Mouse (Mus musculus): Measurements from ENCODE around the gene Mief1. TPM values are rescaled to one million over a fixed set of nuclear protein-coding genes. Genes with fewer than 3 reads are reported as not detected.

Gene Mief1
- total RNA-seq, 1 experiment from 2014 or later, result 50.5 TPM

GRCm38 (mm10) chr15:80263610-80264575 lies 30.1 kb downstream of the Mief1 start, which contains the start of gene Rps19bp1:
Gene Rps19bp1, minus strand, starts transcription at chr15:80264315.
- DNase-seq, result peak; percentile 88

GRCm38 (mm10) chr15:80266281-80266680 lies 32.5 kb downstream of the Mief1 start:
- DNase-seq, result peak; percentile 70

GRCm38 (mm10) chr15:80271858-80272396 lies 38.1 kb downstream of the Mief1 start:
- DNase-seq, result no peak

GRCm38 (mm10) chr15:80277107-80277506 lies 43.3 kb downstream of the Mief1 start:
- no peak for DNase-seq

- peak; percentile 75 for DNase-seq
These were observed 43.8 kb downstream of the Mief1 start for GRCm38 (mm10) chr15:80277625-80278024.

GRCm38 (mm10) chr15:80278121-80278759 lies 44.4 kb downstream of the Mief1 start:
- DNase-seq, result no peak

GRCm38 (mm10) chr15:80279053-80279452 lies 45.2 kb downstream of the Mief1 start:
- DNase-seq, result no peak

GRCm38 (mm10) chr15:80280646-80281045 lies 46.8 kb downstream of the Mief1 start:
- DNase-seq, result peak; percentile 39

- no peak for DNase-seq
These were observed 53.1 kb downstream of the Mief1 start, which contains the start of gene Cacna1i for GRCm38 (mm10) chr15:80286851-80287415. Gene Cacna1i, plus strand, starts transcription at chr15:80287238.

- peak; percentile 12 for DNase-seq
These were observed 54.2 kb downstream of the Mief1 start for GRCm38 (mm10) chr15:80288036-80288435.

GRCm38 (mm10) chr15:80289436-80289835 lies 55.6 kb downstream of the Mief1 start:
- peak; percentile 74 for DNase-seq

GRCm38 (mm10) chr15:80297146-80297545 lies 63.3 kb downstream of the Mief1 start:
- no peak for DNase-seq

Other genes with a start within 250 kb of the Mief1 start
- gene Pdgfb, start 219.0 kb upstream of the Mief1 start, total RNA-seq (2021), result 48.1 and 48.6 TPM in 2 replicates
- gene Syngr1, start 142.7 kb upstream of the Mief1 start, total RNA-seq (2021), result 22.2 and 27.6 TPM in 2 replicates
- gene Rpl3, start 142.2 kb upstream of the Mief1 start, total RNA-seq (2021), result 485 and 642 TPM in 2 replicates
- 20.5 and 26.7 TPM in 2 replicates for gene Tab1, start 100.9 kb upstream of the Mief1 start, total RNA-seq (2021)
- 5.9 and 7.4 TPM in 2 replicates for gene Mgat3, start 60.3 kb upstream of the Mief1 start, total RNA-seq (2021)
- 16.0 TPM in 1 of 2 replicates, not detected in the other for gene AC140267.1, start 1.8 kb downstream of the Mief1 start, total RNA-seq (2021)
- gene Atf4, start 21.2 kb downstream of the Mief1 start, total RNA-seq (2021), result 194 and 214 TPM in 2 replicates
- 36.2 and 37.9 TPM in 2 replicates for gene Rps19bp1, start 30.3 kb downstream of the Mief1 start, total RNA-seq (2021)
- 0.94 and 1.6 TPM in 2 replicates for gene Cacna1i, start 53.2 kb downstream of the Mief1 start, total RNA-seq (2021)

Measured in adrenal gland, postnatal 25 days (tissue).